Comparison of ENCODE assay signal across 10 mouse cellular contexts in genomic region chr2:165899923-165900322, GRCm38 (mm10). TPM values are rescaled to one million over a fixed set of nuclear protein-coding genes. Genes with fewer than 3 reads are reported as not detected.
DNase-seq lines count a peak whose midpoint lies in the region; ATAC-seq and TF ChIP-seq lines count a peak whose summit lies in the region.
"Had no signal": no experiment of that assay in that cellular context is flagged by ENCODE, and none has a peak within 500 bp of the region (broad histone marks: within the 10 kb centered on the region; RNA-seq: fewer than 3 reads in every experiment).

No protein-coding gene starts in this region.

- H3K4me1 ChIP-seq in lung, embryonic 14.5 days (ENCODE audit: insufficient read depth), result peaks cover 16% of the 10 kb centered on the region
- peaks cover 4% of the 10 kb centered on the region for H3K4me1 ChIP-seq in embryonic facial prominence, embryonic 11.5 days (ENCODE audit: control insufficient read depth, insufficient read depth, low read length)
- H3K4me1 ChIP-seq in hindbrain, postnatal 0 days (ENCODE audit: insufficient read depth, low read length), result 0 out of 2 replicates have a peak, but pooled peaks cover 8% of the 10 kb centered on the region
- H3K4me1 ChIP-seq in midbrain, postnatal 0 days (ENCODE audit: insufficient read depth, low read length), result no peaks in the 10 kb centered on the region

- 19% methylated on average over 3 of the region's 3 CpGs for WGBS in lung, embryonic 14.5 days
- WGBS in embryonic facial prominence, embryonic 11.5 days, result 16% methylated on average over 3 of the region's 3 CpGs
- 25% methylated on average over 3 of the region's 3 CpGs for WGBS in hindbrain, postnatal 0 days
- WGBS in midbrain, postnatal 0 days, result 26% methylated on average over 3 of the region's 3 CpGs

- no peak overlapping the region for H3K4me3 ChIP-seq in lung, embryonic 14.5 days (ENCODE audit: low read depth, low read length)
- H3K4me3 ChIP-seq in embryonic facial prominence, embryonic 11.5 days (ENCODE audit: low read depth, low read length), result no peak overlapping the region
- no peak overlapping the region for H3K4me3 ChIP-seq in hindbrain, postnatal 0 days (ENCODE audit: low read length)
- no peak overlapping the region for H3K4me3 ChIP-seq in midbrain, postnatal 0 days (ENCODE audit: low read depth, low read length)
- H3K4me3 ChIP-seq: erythroblast, embryonic 14.5 days; left cerebral cortex, adult 2 months had no signal

- peak overlapping the region; percentile 40 for H3K4me2 ChIP-seq in lung, embryonic 14.5 days
- H3K4me2 ChIP-seq in embryonic facial prominence, embryonic 11.5 days (ENCODE audit: low read depth, low read length), result no peak overlapping the region
- no peak overlapping the region for H3K4me2 ChIP-seq in hindbrain, postnatal 0 days (ENCODE audit: low read depth, low read length)
- no peak overlapping the region for H3K4me2 ChIP-seq in midbrain, postnatal 0 days (ENCODE audit: low read depth, low read length, poor library complexity, severe bottlenecking)

- no peak overlapping the region for H3K9ac ChIP-seq in lung, embryonic 14.5 days
- H3K9ac ChIP-seq in embryonic facial prominence, embryonic 11.5 days (replicated peaks; ENCODE audit: low read length), result no peak overlapping the region
- H3K9ac ChIP-seq in hindbrain, postnatal 0 days (replicated peaks; ENCODE audit: low read length), result no peak overlapping the region
- H3K9ac ChIP-seq in midbrain, postnatal 0 days (replicated peaks; ENCODE audit: low read length, poor library complexity, severe bottlenecking), result no peak overlapping the region

- H3K27ac ChIP-seq in lung, embryonic 14.5 days (ENCODE audit: low read depth), result peak overlapping the region; percentile 96
- peak overlapping the region; percentile 78; the same call in 1 of the 2 replicates for H3K27ac ChIP-seq in embryonic facial prominence, embryonic 11.5 days (replicated peaks; ENCODE audit: low read depth, low read length)
- peak overlapping the region; percentile 75; the same call in 1 of the 2 replicates for H3K27ac ChIP-seq in hindbrain, postnatal 0 days
- no peak overlapping the region for H3K27ac ChIP-seq in midbrain, postnatal 0 days (ENCODE audit: low read depth, low read length)

- no peaks in the 10 kb centered on the region for H3K36me3 ChIP-seq in lung, embryonic 14.5 days (ENCODE audit: insufficient read depth)
- H3K36me3 ChIP-seq in embryonic facial prominence, embryonic 11.5 days (replicated peaks; ENCODE audit: control insufficient read depth, insufficient read depth, low read depth, low read length), result no peaks in the 10 kb centered on the region
- H3K36me3 ChIP-seq in hindbrain, postnatal 0 days (ENCODE audit: insufficient read depth, low read length), result no peaks in the 10 kb centered on the region
- no peaks in the 10 kb centered on the region for H3K36me3 ChIP-seq in midbrain, postnatal 0 days (ENCODE audit: insufficient read depth, low read length)

- ATAC-seq in lung, embryonic 14.5 days (ENCODE audit: insufficient read depth), result peak; percentile 69
- no peak for ATAC-seq in embryonic facial prominence, embryonic 11.5 days (replicated peaks; ENCODE audit: insufficient number of reproducible peaks, low FRiP score, low TSS enrichment, low read depth)
- ATAC-seq in hindbrain, postnatal 0 days, result no peak
- no peak for ATAC-seq in midbrain, postnatal 0 days (ENCODE audit: low FRiP score)
- ATAC-seq in inflammation-experienced regulatory T-cells, adult 6 months, result no peak
- ATAC-seq in cerebellum, adult (ENCODE audit: insufficient number of reproducible peaks, low FRiP score, low TSS enrichment), result no peak

- DNase-seq in lung, embryonic 14.5 days, result peak; percentile 83
- DNase-seq in lung, postnatal 25 days (ENCODE audit: low spot score), result no peak
- DNase-seq in embryonic facial prominence, embryonic 11.5 days (ENCODE audit: low spot score), result peak; percentile 51
- no peak for DNase-seq in hindbrain, postnatal 0 days (ENCODE audit: low spot score)
- peak; percentile 12 for DNase-seq in midbrain, postnatal 0 days (ENCODE audit: low spot score)
- no peak for DNase-seq in frontal cortex, adult 2 months (ENCODE audit: extremely low spot score in 1 of 2, low spot score in 1 of 2)

- no peaks in the 10 kb centered on the region for H3K27me3 ChIP-seq in lung, embryonic 14.5 days (ENCODE audit: insufficient read depth, low read length)
- H3K27me3 ChIP-seq in embryonic facial prominence, embryonic 11.5 days (ENCODE audit: control insufficient read depth, insufficient read depth, low read length), result no peaks in the 10 kb centered on the region
- H3K27me3 ChIP-seq in hindbrain, postnatal 0 days (ENCODE audit: insufficient read depth, low read length), result no peaks in the 10 kb centered on the region
- H3K27me3 ChIP-seq in midbrain, postnatal 0 days (ENCODE audit: insufficient read depth, low read length), result no peaks in the 10 kb centered on the region

- TF ChIP-seq CTCF in lung, embryonic 14.5 days (IDR thresholded peaks at IDR 0.05; ENCODE audit: low read depth), result no peak
- TF ChIP-seq CTCF in hindbrain, postnatal 0 days (IDR thresholded peaks at IDR 0.05; ENCODE audit: low read depth), result no peak
- TF ChIP-seq CTCF in midbrain, postnatal 0 days (IDR thresholded peaks at IDR 0.05), result no peak

- H3K9me3 ChIP-seq in lung, embryonic 14.5 days (ENCODE audit: low read depth, low read length), result no peaks in the 10 kb centered on the region
- H3K9me3 ChIP-seq in embryonic facial prominence, embryonic 11.5 days (replicated peaks; ENCODE audit: control insufficient read depth, low read length), result no peaks in the 10 kb centered on the region
- no peaks in the 10 kb centered on the region for H3K9me3 ChIP-seq in hindbrain, postnatal 0 days (ENCODE audit: low read length)
- no peaks in the 10 kb centered on the region for H3K9me3 ChIP-seq in midbrain, postnatal 0 days (ENCODE audit: low read length)

RNA-seq across cellular contexts. Expression of gene Zmynd8, which starts 1.1 kb away (rescaled TPM):
- polyA plus RNA-seq in lung, embryonic 14.5 days (2014; fragmentation: Nextera tagmentation; extraction: Ambion mirVana), result 40.5 and 46.0 TPM in 2 replicates
- polyA plus RNA-seq in embryonic facial prominence, embryonic 11.5 days (2014; fragmentation: Nextera tagmentation; extraction: Ambion mirVana), result 36.1 and 36.8 TPM in 2 replicates
- 46.6 and 46.8 TPM in 2 replicates for total RNA-seq in hindbrain, postnatal 0 days (2014; rRNA removed)
- 53.0 and 56.9 TPM in 2 replicates for polyA plus RNA-seq in hindbrain, postnatal 0 days (2015; fragmentation: Nextera tagmentation; extraction: Ambion mirVana)
- total RNA-seq in midbrain, postnatal 0 days (2014; rRNA removed), result 55.9 and 73.4 TPM in 2 replicates
- polyA plus RNA-seq in midbrain, postnatal 0 days (2015; fragmentation: Nextera tagmentation; extraction: Ambion mirVana), result 56.8 and 59.0 TPM in 2 replicates
- polyA plus RNA-seq in inflammation-experienced regulatory T-cells, adult 6 months (2017; shearing (Covaris generic)), result 10 to 100 TPM; 43.3 to 65.6 (median 61.9) TPM
- polyA plus RNA-seq in frontal cortex, adult 2 months (2012; rRNA removed), result 79.7 and 86.6 TPM in 2 replicates

Comparison
In these comparisons a context has a peak if more than half of its experiments do, and no peak if none do; other contexts are left out.
1. DNase-seq: peak in lung, embryonic 14.5 days (single experiment), embryonic facial prominence, embryonic 11.5 days (single experiment) and midbrain, postnatal 0 days (single experiment); none in lung, postnatal 25 days (single experiment), hindbrain, postnatal 0 days (single experiment) and frontal cortex, adult 2 months (0 of 2).